Mouse (Mus musculus) midbrain, embryonic 16.5 days (tissue): ENCODE measurements around the gene Gcnt1. TPM values are rescaled to one million over a fixed set of nuclear protein-coding genes. Genes with fewer than 3 reads are reported as not detected.

Source experiments
- ATAC-seq: fragments of 200-750 bp; cut with Nextera tagmentation; 2 replicates; pipeline ENCODE4 v1.8.0; 2017; ENCODE audit warnings: moderate TSS enrichment
- H3K27ac ChIP-seq: fragments of 300-500 bp; sonication (generic); 2 replicates; pipeline ENCODE4 v1.5.1; 2014; ENCODE audit warnings: mild to moderate bottlenecking, low read length, mixed read lengths
- H3K27me3 ChIP-seq: fragments of 300-500 bp; sonication (generic); 2 replicates; pipeline ENCODE4 v1.6.1; 2014; ENCODE audit warnings: low read depth, low read length, mixed read lengths; ENCODE audit not compliant: control insufficient read depth, insufficient read depth
- H3K36me3 ChIP-seq: fragments of 300-500 bp; sonication (generic); 2 replicates; pipeline ENCODE4 v1.6.1; 2014; ENCODE audit warnings: mild to moderate bottlenecking, low read length, moderate library complexity, mixed read lengths; ENCODE audit not compliant: control insufficient read depth, insufficient read depth
- H3K4me1 ChIP-seq: fragments of 300-500 bp; sonication (generic); 2 replicates; pipeline ENCODE4 v1.6.1; 2014; ENCODE audit warnings: mild to moderate bottlenecking, low read length, mixed read lengths; ENCODE audit not compliant: control insufficient read depth, insufficient read depth
- H3K4me2 ChIP-seq: fragments of 300-500 bp; sonication (generic); 2 replicates; pipeline ENCODE4 v1.6.1; 2014; ENCODE audit warnings: mild to moderate bottlenecking, low read length, mixed read lengths
- H3K4me3 ChIP-seq: fragments of 300-500 bp; sonication (generic); 2 replicates; pipeline ENCODE4 v1.5.1; 2014; ENCODE audit warnings: low read depth, mild to moderate bottlenecking, low read length, moderate library complexity, mixed read lengths
- H3K9ac ChIP-seq: fragments of 300-500 bp; sonication (generic); 2 replicates; pipeline ENCODE4 v1.6.1; 2014; ENCODE audit warnings: low read depth, low read length, mixed read lengths
- H3K9me3 ChIP-seq: fragments of 300-500 bp; sonication (generic); replicated peaks from 2 replicates; pipeline ENCODE4 v1.6.1; 2014; ENCODE audit warnings: mild to moderate bottlenecking, low read length, mixed read lengths; ENCODE audit not compliant: control insufficient read depth, poor library complexity, severe bottlenecking
- WGBS: fragments of 180-500 bp; shearing (Covaris S2); extraction: QIAGEN DNeasy Blood & Tissue Kit; methylation state at CpG from one replicate; pipeline ENCODE4 v1.1.7; 2014; 5-methylcytosine and 5-hydroxymethylcytosine counted together
- polyA plus RNA-seq: library from polyadenylated mRNA; unstranded; fragments of >200 nt; fragmentation: Nextera tagmentation; extraction: Ambion mirVana; gene quantifications from 2 replicates; pipeline ENCODE4 v1.2.1, GENCODE M21; 2015

The Gcnt1 gene
- polyA plus RNA-seq, 1 experiment from 2014 or later, result 0.55 TPM

DNA sequence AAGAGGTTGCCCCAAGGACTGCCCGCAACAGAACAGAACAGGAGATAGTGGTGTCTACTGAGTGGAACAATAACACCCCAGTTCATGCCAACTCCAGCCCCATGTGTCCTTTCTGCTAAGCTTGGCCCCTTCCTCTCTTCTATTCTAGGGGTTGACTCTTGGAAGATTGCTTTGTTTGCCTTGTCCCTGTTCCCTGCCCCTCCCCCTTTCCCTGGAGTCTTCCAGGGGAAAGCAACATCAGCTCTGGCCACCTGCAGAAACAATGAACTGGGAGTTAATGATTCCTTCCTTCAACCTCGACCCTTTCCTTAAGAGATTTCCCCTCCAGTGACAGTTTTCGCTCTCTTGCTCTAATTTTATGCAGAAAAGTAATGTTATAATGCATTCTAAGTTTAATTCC lies 15.3 kb downstream of the Gcnt1 start:
- Histone ChIP-seq H3K9me3 (no peaks in the 10 kb centered on the region), H3K36me3 (no peaks in the 10 kb centered on the region), H3K4me3 (no peak overlapping the region), H3K27me3 (peaks cover 21% of the 10 kb centered on the region), H3K9ac (no peak overlapping the region), H3K4me2 (no peak overlapping the region), H3K4me1 (peaks cover 7% of the 10 kb centered on the region), H3K27ac (no peak overlapping the region)
- 62% methylated on average over 3 of the region's 3 CpGs for WGBS
- ATAC-seq, result no peak

DNA sequence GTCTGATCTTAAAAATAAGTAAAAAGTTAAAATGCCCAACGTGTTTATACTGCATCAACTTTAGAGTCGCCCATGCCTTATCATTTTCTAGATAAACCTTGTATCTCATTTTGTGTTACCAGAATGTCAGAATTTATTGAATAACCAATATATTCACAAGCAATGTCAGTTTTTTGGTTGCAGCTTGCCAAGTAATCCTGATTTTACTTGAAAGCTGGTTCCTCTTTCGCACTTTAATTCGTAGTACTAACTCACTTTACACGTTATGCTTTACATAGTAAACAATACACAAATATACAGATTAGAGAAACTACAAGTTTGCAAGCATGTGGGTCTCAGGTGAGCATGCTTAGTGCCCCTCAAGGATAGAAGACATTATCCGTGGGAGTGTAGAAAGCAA lies 15.7 kb downstream of the Gcnt1 start:
- H3K4me1 ChIP-seq, result peaks cover 7% of the 10 kb centered on the region
- no peak for ATAC-seq
- H3K4me2 ChIP-seq, result no peak overlapping the region
- H3K9ac ChIP-seq, result no peak overlapping the region
- peaks cover 21% of the 10 kb centered on the region for H3K27me3 ChIP-seq
- 77% methylated on average over 6 of the region's 6 CpGs for WGBS
- no peak overlapping the region for H3K27ac ChIP-seq
- H3K4me3 ChIP-seq, result no peak overlapping the region
- no peaks in the 10 kb centered on the region for H3K9me3 ChIP-seq
- H3K36me3 ChIP-seq, result no peaks in the 10 kb centered on the region

DNA sequence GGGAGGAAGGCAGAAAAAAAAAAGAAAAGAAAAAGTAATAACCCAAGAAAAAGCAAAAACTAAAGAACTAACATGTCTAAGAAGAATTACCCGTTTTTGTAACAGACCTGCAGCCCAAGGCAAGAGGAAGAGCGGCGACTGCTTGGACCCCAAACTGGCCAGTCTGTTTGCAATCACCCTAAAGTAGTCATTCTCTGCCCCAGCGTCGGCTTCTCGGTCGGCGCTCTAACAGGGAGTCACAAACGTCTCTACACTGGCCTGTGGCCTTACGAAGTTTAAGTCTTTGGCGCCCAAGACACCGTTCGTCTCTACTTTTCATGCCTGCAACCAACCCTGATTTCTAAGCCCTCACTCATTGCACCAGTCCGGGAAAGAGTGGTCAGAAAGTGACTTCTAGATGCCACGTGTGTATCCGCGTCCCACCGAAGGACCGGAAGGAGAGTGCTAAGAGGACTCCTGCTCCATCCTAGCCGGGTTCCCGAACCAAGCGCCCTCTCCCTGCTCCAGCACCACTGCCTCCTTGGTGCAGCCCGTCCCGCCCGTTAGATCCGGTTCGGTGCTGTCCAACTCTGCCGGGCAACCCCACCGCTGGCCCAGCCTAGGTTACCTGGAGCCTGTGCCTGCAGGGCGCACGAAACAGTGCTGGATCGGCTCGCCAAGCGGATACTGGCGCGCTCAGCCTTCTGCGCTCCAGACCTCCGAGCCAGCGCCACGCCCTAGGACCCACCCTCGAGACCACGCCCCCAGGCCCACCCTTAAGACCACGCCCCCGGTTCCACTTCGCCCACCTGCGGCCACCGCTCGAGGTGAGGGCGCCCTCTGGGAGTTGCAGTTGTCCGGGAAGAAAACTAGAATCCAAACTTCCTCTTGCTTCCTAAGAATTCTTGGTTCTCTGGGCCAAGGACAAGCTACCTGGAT lies 16.4 kb downstream of the Gcnt1 start:
- peak overlapping the region; percentile 38 for H3K4me3 ChIP-seq
- peaks cover 7% of the 10 kb centered on the region for H3K4me1 ChIP-seq
- ATAC-seq, result 0 out of 2 replicates have a peak, but pooled peaks have one; percentile 42
- no peak overlapping the region for H3K9ac ChIP-seq
- peak overlapping the region; percentile 76 for H3K4me2 ChIP-seq
- H3K27ac ChIP-seq, result no peak overlapping the region
- peaks cover 21% of the 10 kb centered on the region for H3K27me3 ChIP-seq
- H3K36me3 ChIP-seq, result no peaks in the 10 kb centered on the region
- no peaks in the 10 kb centered on the region for H3K9me3 ChIP-seq
- 3% methylated on average over 50 of the region's 50 CpGs for WGBS

DNA sequence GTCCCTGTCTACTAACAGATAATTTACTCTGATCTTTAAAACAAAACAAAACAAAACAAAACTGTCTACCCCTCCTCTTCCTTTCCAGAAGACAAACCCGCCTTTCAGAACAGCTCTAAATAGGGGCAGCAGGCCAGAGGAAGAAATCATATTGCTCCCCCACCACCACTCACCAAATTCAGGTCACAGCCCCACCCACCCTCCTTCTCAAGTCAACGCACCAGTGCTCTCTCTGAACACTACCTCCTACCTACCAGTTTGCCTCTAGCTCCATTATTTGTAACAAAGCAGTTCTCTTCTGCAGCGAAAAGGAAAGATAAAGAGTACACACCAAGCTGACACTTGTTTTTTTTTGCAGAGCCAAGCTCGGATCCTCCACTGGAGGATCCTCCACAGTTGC lies 17.3 kb downstream of the Gcnt1 start:
- Histone ChIP-seq H3K4me1 (peaks cover 7% of the 10 kb centered on the region), H3K4me3 (no peak overlapping the region), H3K27ac (no peak overlapping the region), H3K9ac (no peak overlapping the region), H3K27me3 (peaks cover 21% of the 10 kb centered on the region), H3K9me3 (no peaks in the 10 kb centered on the region), H3K4me2 (no peak overlapping the region), H3K36me3 (no peaks in the 10 kb centered on the region)
- no peak for ATAC-seq
- WGBS, result 22% methylated on average over 4 of the region's 4 CpGs

DNA sequence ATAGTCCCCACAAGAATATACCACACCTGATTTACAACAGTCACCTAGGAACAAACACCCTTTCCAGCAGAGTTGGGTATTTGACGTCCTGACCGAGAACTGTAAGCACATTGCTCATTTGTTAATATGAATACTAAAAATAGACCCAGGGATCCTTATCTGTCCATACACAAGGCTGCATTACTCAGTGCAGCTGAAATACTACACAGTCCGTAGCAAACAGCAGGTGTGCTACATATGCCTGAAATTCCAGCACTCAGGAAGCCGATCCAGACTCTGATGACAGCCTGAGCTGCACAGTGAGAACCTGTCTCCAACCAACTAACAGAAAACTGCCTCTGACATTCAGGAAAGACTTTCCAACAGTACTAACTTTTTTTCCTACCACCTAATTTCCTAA lies 17.8 kb downstream of the Gcnt1 start:
- Histone ChIP-seq H3K4me1 (peaks cover 7% of the 10 kb centered on the region), H3K4me2 (no peak overlapping the region), H3K9me3 (no peaks in the 10 kb centered on the region), H3K27me3 (peaks cover 21% of the 10 kb centered on the region), H3K4me3 (no peak overlapping the region), H3K27ac (no peak overlapping the region), H3K9ac (no peak overlapping the region), H3K36me3 (no peaks in the 10 kb centered on the region)
- WGBS, result 73% methylated on average over 4 of the region's 4 CpGs
- ATAC-seq, result no peak

DNA sequence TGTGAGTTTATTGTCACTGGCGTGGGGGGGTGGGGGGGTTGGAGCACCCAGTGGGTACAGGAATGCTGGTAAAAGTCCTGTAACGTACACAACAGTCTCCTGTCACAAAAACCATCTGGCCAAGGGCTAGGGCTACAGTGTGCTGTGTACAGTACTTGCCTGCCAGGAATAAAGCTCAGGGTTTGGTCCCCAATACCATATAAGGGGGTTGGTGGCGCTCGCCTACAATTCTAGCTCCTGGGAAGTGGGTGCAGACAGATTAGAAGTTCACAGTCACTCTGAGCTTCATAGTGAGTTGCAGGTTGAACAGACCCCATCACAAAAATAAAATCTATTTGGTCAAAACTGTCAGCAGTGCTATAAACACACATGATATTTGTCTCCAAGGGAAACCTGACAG lies 18.3 kb downstream of the Gcnt1 start:
- Histone ChIP-seq H3K4me2 (no peak overlapping the region), H3K27ac (no peak overlapping the region), H3K27me3 (peaks cover 21% of the 10 kb centered on the region), H3K9ac (no peak overlapping the region), H3K9me3 (no peaks in the 10 kb centered on the region), H3K4me1 (peaks cover 7% of the 10 kb centered on the region), H3K4me3 (no peak overlapping the region), H3K36me3 (no peaks in the 10 kb centered on the region)
- ATAC-seq, result no peak
- 79% methylated on average over 4 of the region's 4 CpGs for WGBS

DNA sequence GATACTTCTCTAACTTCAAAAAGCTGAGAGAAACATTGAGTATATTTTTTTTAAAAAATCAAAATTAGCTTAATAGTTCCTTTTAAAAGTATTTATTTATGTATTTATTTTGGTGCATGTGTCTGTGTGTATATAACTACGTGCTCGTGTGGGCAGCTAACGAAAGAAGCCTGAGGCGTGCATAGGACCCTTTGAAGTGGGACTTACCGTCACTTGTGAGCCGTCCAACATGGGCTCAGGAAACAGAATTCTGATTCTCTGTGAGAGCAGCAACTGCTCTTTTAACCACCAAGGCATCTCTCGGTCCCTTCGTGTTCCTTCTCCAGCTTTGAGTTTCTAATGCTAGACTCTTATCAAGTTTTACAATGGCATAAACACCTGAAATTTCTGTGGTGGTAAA lies 18.9 kb downstream of the Gcnt1 start:
- no peak for ATAC-seq
- H3K27me3 ChIP-seq, result peaks cover 21% of the 10 kb centered on the region
- no peak overlapping the region for H3K4me3 ChIP-seq
- no peak overlapping the region for H3K9ac ChIP-seq
- H3K9me3 ChIP-seq, result no peaks in the 10 kb centered on the region
- no peak overlapping the region for H3K4me2 ChIP-seq
- peaks cover 7% of the 10 kb centered on the region for H3K4me1 ChIP-seq
- H3K27ac ChIP-seq, result no peak overlapping the region
- WGBS, result 73% methylated on average over 8 of the region's 8 CpGs
- H3K36me3 ChIP-seq, result no peaks in the 10 kb centered on the region

DNA sequence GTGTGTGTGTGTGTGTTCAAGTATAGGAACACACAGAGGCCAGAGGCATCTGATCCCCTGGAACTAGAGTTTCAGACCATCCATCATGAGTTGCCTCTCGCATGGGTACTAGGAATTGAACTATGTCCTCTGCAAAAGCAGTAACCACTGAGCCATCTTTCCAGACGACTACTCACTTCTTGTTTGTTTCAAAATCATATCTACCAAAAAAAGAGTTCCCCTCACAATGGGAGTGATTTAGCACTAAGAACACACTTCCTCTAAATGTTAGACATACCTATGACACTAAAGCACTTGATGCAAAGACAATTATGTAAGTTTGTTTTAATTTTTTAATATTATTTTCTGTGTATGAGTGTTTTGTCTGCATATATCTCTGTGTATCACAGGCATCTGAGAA lies 24.8 kb downstream of the Gcnt1 start:
- Histone ChIP-seq H3K4me2 (no peak overlapping the region), H3K27me3 (no peaks in the 10 kb centered on the region), H3K4me1 (no peaks in the 10 kb centered on the region), H3K27ac (no peak overlapping the region), H3K9ac (no peak overlapping the region), H3K36me3 (no peaks in the 10 kb centered on the region), H3K9me3 (no peaks in the 10 kb centered on the region), H3K4me3 (no peak overlapping the region)
- ATAC-seq, result no peak
- WGBS, result 86% methylated on average over 2 of the region's 2 CpGs

DNA sequence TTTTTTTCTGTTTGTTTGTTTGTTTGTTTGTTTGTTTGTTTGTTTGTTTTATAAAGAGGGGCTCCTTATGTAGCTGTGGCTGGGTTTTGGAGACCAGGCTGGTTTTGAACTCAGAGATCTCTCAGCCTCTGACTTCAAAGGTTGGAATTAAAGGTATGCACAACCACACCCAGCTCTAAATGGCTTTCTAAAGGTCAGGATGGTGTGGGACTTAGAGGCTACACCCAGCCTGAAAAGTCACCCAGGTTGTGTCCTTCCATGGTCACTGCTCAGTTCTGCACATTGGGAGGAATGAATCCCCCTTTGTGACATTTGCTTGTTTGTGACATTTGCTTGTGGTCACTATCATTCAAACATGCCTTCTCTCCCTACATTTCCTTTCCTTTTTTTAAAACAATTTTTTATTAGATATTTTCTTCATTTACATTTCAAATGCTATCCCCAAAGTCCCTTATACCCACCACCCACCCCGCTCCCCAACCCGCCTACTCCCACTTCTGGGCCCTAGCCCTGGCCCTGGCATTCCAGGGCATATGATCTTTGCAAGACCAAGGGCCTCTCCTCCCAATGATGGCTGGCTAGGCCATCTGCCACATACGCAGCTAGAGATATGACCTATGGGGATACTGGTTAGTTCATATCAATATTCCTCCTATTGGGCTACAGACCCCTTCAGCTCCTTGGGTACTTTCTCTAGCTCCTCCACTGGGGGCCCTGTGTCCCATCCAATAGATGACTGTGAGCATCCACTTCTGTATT lies 25.7 kb downstream of the Gcnt1 start:
- no peaks in the 10 kb centered on the region for H3K27me3 ChIP-seq
- no peak overlapping the region for H3K9ac ChIP-seq
- no peaks in the 10 kb centered on the region for H3K36me3 ChIP-seq
- no peak overlapping the region for H3K4me3 ChIP-seq
- H3K4me1 ChIP-seq, result no peaks in the 10 kb centered on the region
- WGBS, result 98% methylated on average over 3 of the region's 3 CpGs
- H3K27ac ChIP-seq, result no peak overlapping the region
- H3K4me2 ChIP-seq, result no peak overlapping the region
- ATAC-seq, result no peak
- H3K9me3 ChIP-seq, result no peaks in the 10 kb centered on the region
